Mouse (Mus musculus) CH12.LX (cell line): Measurements from ENCODE around the gene 9930111J21Rik2.
"Not testable (repeated sequence)": the region's sequence is repeated elsewhere in the genome, so short reads cannot be mapped to it uniquely, and the experiment has no call there.

ENCODE experiments used
- CTCF ChIP-seq, 2 experiments: IDR thresholded peaks in 1 of 2; conservative IDR thresholded peaks in 1 of 2; 2 replicates each; pipeline ENCODE4 v1.5.1; 2011 to 2012; ENCODE audit warnings: low read depth in 2 of 2, low read length in 2 of 2, improper control_type of control experiment in 1 of 2, inconsistent platforms in 1 of 2, mild to moderate bottlenecking in 1 of 2, moderate library complexity in 1 of 2
- E2F4 ChIP-seq: IDR thresholded peaks from 2 replicates; pipeline ENCODE4 v1.6.1; 2011; ENCODE audit warnings: low read depth, low read length, improper control_type of control experiment; ENCODE audit not compliant: insufficient replicate concordance
- EP300 ChIP-seq: IDR thresholded peaks from 2 replicates; pipeline ENCODE4 v1.6.1; 2011; ENCODE audit warnings: low read length, improper control_type of control experiment
- MAX ChIP-seq: IDR thresholded peaks from 2 replicates; pipeline ENCODE4 v1.6.1; 2011; ENCODE audit warnings: low read length, improper control_type of control experiment
- MEF2A ChIP-seq: IDR thresholded peaks from 2 replicates; pipeline ENCODE4 v1.6.1; 2014; ENCODE audit warnings: low read depth, mild to moderate bottlenecking, inconsistent platforms, low read length, improper control_type of control experiment, borderline replicate concordance
- MXI1 ChIP-seq: IDR thresholded peaks from 2 replicates; pipeline ENCODE4 v1.6.1; 2011; ENCODE audit warnings: mild to moderate bottlenecking, low read depth, low read length, improper control_type of control experiment
- NRF1 ChIP-seq: IDR thresholded peaks from 2 replicates; pipeline ENCODE4 v1.6.1; 2014; ENCODE audit warnings: low read depth, mild to moderate bottlenecking, inconsistent platforms, low read length, improper control_type of control experiment, moderate library complexity
- PAX5 ChIP-seq: IDR thresholded peaks from 2 replicates; pipeline ENCODE4 v1.6.1; 2012; ENCODE audit warnings: low read length, inconsistent platforms, mixed read lengths
- POLR2A ChIP-seq: IDR thresholded peaks from 2 replicates; pipeline ENCODE4 v1.6.1; 2011; ENCODE audit warnings: low read depth, mild to moderate bottlenecking, improper control_type of control experiment, low read length
- SMC3 ChIP-seq: IDR thresholded peaks from 2 replicates; pipeline ENCODE4 v1.6.1; 2011; ENCODE audit warnings: low read depth, low read length, improper control_type of control experiment
- TCF12 ChIP-seq: IDR thresholded peaks from 2 replicates; pipeline ENCODE4 v1.6.1; 2014; ENCODE audit warnings: low read depth, mild to moderate bottlenecking, inconsistent platforms, low read length, improper control_type of control experiment
- ZC3H11A ChIP-seq: IDR thresholded peaks from 2 replicates; pipeline ENCODE4 v1.6.1; 2012; ENCODE audit warnings: low read depth, mild to moderate bottlenecking, inconsistent platforms, low read length, improper control_type of control experiment

DNA sequence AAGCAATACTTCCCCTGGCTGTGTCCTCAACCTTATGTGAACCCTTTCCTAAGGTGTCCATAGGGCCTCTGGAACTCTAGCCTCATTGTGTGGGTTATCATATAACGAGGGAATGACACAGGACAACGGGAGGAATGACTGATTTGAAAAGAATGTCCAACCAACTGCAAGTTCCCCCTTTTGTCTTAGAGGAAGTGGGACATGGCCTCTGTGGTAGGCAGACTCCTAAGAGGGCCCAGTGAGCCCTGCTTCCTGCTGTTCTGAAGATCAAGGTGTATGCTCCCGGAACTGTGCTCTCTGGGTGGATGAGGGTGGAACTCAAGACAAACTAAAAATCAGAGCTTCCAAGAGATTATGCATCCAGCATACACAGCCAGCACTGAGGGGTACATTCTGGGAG, 9.0 kb upstream of the 9930111J21Rik2 start:
- TF ChIP-seq TCF12; POLR2A; CTCF (conservative IDR thresholded peaks at IDR 0.05 in 1 of 2, IDR thresholded peaks at IDR 0.05 in 1 of 2; ENCODE audit: low read depth in 2 of 2, low read length in 2 of 2); SMC3; NRF1; E2F4; EP300; ZC3H11A; PAX5; MXI1; MAX; MEF2A: not testable (repeated sequence)
